Mouse (Mus musculus) heart, embryonic 10.5 days (tissue): ENCODE data around the gene Acod1. TPM values are rescaled to one million over a fixed set of nuclear protein-coding genes. Genes with fewer than 3 reads are reported as not detected.
A peak's percentile ranks its signal among the peaks of the same experiment; 100 is the strongest.

Source experiments
- DNase-seq: peaks from one replicate; pipeline ENCODE4 v3.0.0-alpha.2; 2017; ENCODE audit warnings: low spot score
- H3K27ac ChIP-seq: fragments of 300-500 bp; sonication (generic); 2 replicates; pipeline ENCODE4 v1.5.1; 2016; ENCODE audit warnings: mild to moderate bottlenecking
- H3K27me3 ChIP-seq: fragments of 300-500 bp; sonication (generic); 2 replicates; pipeline ENCODE4 v1.6.1; 2016; ENCODE audit warnings: mild to moderate bottlenecking; ENCODE audit not compliant: poor library complexity, insufficient read depth, severe bottlenecking
- H3K36me3 ChIP-seq: fragments of 300-500 bp; sonication (generic); 2 replicates; pipeline ENCODE4 v1.6.1; 2016; ENCODE audit warnings: mild to moderate bottlenecking, moderate library complexity
- H3K4me1 ChIP-seq: fragments of 300-500 bp; sonication (generic); 2 replicates; pipeline ENCODE4 v1.6.1; 2016; ENCODE audit warnings: mild to moderate bottlenecking
- H3K4me3 ChIP-seq: fragments of 300-500 bp; sonication (generic); 2 replicates; pipeline ENCODE4 v1.5.1; 2016; ENCODE audit warnings: mild to moderate bottlenecking, moderate library complexity
- H3K9me3 ChIP-seq: fragments of 300-500 bp; sonication (generic); 2 replicates; pipeline ENCODE4 v1.6.1; 2016; ENCODE audit warnings: mild to moderate bottlenecking, moderate library complexity
- WGBS: fragments of 180-500 bp; shearing (Covaris S2); methylation state at CpG from one replicate; pipeline ENCODE4 v1.1.7; 2016; 5-methylcytosine and 5-hydroxymethylcytosine counted together
- polyA plus RNA-seq: library from polyadenylated mRNA; unstranded; fragments of >200 nt; fragmentation: Nextera tagmentation; extraction: Ambion mirVana; gene quantifications from 2 replicates; pipeline ENCODE4 v1.2.1, GENCODE M21; 2016

Gene Acod1
- 0.08 TPM in 1 of 2 replicates, not detected in the other for polyA plus RNA-seq

GRCm38 (mm10) chr14:103046677-103047076 is at the start of gene Acod1:
Gene Acod1 (plus strand): TSS chr14:103046977.
- Histone ChIP-seq H3K27me3 (no peaks in the 10 kb centered on the region), H3K27ac (no peak within 1 kb of the TSS), H3K4me1 (no peaks in the 10 kb centered on the region), H3K9me3 (no peaks in the 10 kb centered on the region), H3K4me3 (no peak within 1 kb of the TSS), H3K36me3 (no peaks in the 10 kb centered on the region)
- DNase-seq = no peak
- WGBS = 66% methylated on average over 2 of the region's 2 CpGs

DNA sequence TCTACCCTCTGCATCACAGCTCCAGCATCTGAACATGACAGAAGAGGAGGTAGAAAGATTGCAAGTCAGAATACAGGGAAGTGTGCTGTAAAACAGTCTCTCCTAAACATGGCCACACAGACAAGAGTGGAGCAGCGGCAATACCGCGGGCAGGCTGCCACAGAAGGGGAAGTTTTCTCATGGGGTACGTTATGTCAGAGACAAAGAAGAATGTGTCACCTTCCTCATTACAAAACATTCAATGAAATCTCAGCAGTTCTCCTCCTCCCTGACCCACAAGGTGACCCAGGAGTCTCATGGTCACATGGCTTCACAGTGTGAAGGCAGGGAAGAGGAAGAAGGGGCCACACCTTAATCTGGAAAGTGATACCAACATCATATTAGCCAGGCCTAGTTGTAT is 39.0 kb upstream of the Acod1 start:
- no peak overlapping the region for H3K4me3 ChIP-seq
- WGBS = 86% methylated on average over 4 of the region's 4 CpGs
- no peak overlapping the region for H3K27ac ChIP-seq
- no peak for DNase-seq
- no peaks in the 10 kb centered on the region for H3K36me3 ChIP-seq
- H3K9me3 ChIP-seq = no peaks in the 10 kb centered on the region
- H3K27me3 ChIP-seq = no peaks in the 10 kb centered on the region
- no peaks in the 10 kb centered on the region for H3K4me1 ChIP-seq

DNA sequence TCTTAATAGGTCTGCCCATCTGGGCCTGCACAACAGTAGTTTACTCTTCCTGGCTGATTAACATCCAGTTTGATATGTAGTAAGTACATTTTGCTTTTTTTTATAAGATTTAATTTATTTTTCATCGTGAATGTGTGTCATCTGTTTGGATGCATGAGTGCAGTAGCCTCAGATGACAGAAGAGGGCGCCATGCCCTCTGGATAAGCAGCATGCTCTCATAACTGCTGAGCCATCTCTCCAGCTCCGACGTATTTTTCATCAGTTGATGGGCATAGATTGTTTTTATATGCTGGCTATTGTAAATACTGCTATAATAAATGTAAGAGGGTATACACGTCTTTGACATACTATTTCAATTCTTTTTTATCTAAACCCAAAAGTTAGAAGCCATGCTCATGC is 35.0 kb upstream of the Acod1 start:
- DNase-seq = no peak
- no peak overlapping the region for H3K27ac ChIP-seq

GRCm38 (mm10) chr14:103012563-103013150 is 34.1 kb upstream of the Acod1 start:
- Histone ChIP-seq H3K4me3 (no peak overlapping the region), H3K27me3 (no peaks in the 10 kb centered on the region), H3K9me3 (no peaks in the 10 kb centered on the region), H3K27ac (no peak overlapping the region), H3K36me3 (no peaks in the 10 kb centered on the region), H3K4me1 (no peaks in the 10 kb centered on the region)
- 19% methylated on average over 4 of the region's 4 CpGs for WGBS
- DNase-seq = no peak

More for the DNA sequence above, 35.0 kb upstream of the Acod1 start:
- H3K4me3 ChIP-seq = no peak overlapping the region
- H3K4me1 ChIP-seq = no peaks in the 10 kb centered on the region
- no peaks in the 10 kb centered on the region for H3K9me3 ChIP-seq
- H3K36me3 ChIP-seq = no peaks in the 10 kb centered on the region
- no peaks in the 10 kb centered on the region for H3K27me3 ChIP-seq
- WGBS = 31% methylated on average over 5 of the region's 5 CpGs

- Histone ChIP-seq H3K4me3 (no peak overlapping the region), H3K9me3 (no peaks in the 10 kb centered on the region), H3K36me3 (no peaks in the 10 kb centered on the region), H3K4me1 (no peaks in the 10 kb centered on the region), H3K27me3 (no peaks in the 10 kb centered on the region), H3K27ac (no peak overlapping the region)
- 52% methylated on average over 5 of the region's 5 CpGs for WGBS
- DNase-seq = no peak
Observed at GRCm38 (mm10) chr14:103017009-103017408, 29.8 kb upstream of the Acod1 start.

- no peak for DNase-seq
- WGBS = 57% methylated on average over 2 of the region's 2 CpGs
Observed at GRCm38 (mm10) chr14:103020046-103020445, 26.7 kb upstream of the Acod1 start.

GRCm38 (mm10) chr14:103029203-103029602 is 17.6 kb upstream of the Acod1 start:
- 67% methylated on average over 2 of the region's 2 CpGs for WGBS
- Histone ChIP-seq H3K4me3 (no peak overlapping the region), H3K36me3 (no peaks in the 10 kb centered on the region), H3K9me3 (no peaks in the 10 kb centered on the region), H3K27ac (no peak overlapping the region), H3K4me1 (no peaks in the 10 kb centered on the region), H3K27me3 (no peaks in the 10 kb centered on the region)
- DNase-seq = no peak

More at GRCm38 (mm10) chr14:103020046-103020445, 26.7 kb upstream of the Acod1 start:
- H3K9me3 ChIP-seq = no peaks in the 10 kb centered on the region
- H3K27ac ChIP-seq = no peak overlapping the region
- H3K4me3 ChIP-seq = no peak overlapping the region
- no peaks in the 10 kb centered on the region for H3K4me1 ChIP-seq
- H3K27me3 ChIP-seq = no peaks in the 10 kb centered on the region
- no peaks in the 10 kb centered on the region for H3K36me3 ChIP-seq

- no peak for DNase-seq
- WGBS = 74% methylated on average over 10 of the region's 10 CpGs
Observed at GRCm38 (mm10) chr14:103033271-103033823, 13.4 kb upstream of the Acod1 start.

DNA sequence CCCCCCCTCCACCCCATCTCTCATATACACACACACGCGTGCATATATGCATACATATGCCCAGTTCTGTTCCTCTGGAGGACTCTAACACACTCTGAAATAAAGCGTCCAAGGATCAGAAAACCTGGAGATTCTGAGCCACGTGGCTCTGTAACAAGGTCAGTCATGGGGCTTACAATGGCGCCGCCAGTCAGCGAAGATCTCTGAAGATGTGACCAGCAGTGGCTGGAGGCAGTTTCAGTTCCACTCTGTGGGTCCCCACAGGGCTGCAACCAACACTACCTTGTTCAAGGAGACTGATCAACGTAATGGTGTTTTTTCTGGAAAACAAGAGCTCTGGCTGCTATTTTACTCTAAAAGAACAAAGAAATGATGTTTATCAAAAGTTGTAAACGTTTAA is 12.7 kb upstream of the Acod1 start:
- WGBS = 86% methylated on average over 9 of the region's 9 CpGs
- Histone ChIP-seq H3K9me3 (no peaks in the 10 kb centered on the region), H3K4me3 (no peak overlapping the region), H3K27ac (no peak overlapping the region), H3K4me1 (no peaks in the 10 kb centered on the region), H3K36me3 (no peaks in the 10 kb centered on the region), H3K27me3 (no peaks in the 10 kb centered on the region)
- no peak for DNase-seq

More at GRCm38 (mm10) chr14:103033271-103033823, 13.4 kb upstream of the Acod1 start:
- Histone ChIP-seq H3K4me1 (no peaks in the 10 kb centered on the region), H3K9me3 (no peaks in the 10 kb centered on the region), H3K27ac (no peak overlapping the region), H3K36me3 (no peaks in the 10 kb centered on the region), H3K27me3 (no peaks in the 10 kb centered on the region), H3K4me3 (no peak overlapping the region)

GRCm38 (mm10) chr14:103037016-103037415 is 9.8 kb upstream of the Acod1 start:
- no peaks in the 10 kb centered on the region for H3K27me3 ChIP-seq
- DNase-seq = no peak
- H3K4me3 ChIP-seq = no peak overlapping the region
- no peak overlapping the region for H3K27ac ChIP-seq
- WGBS = 91% methylated on average over 3 of the region's 3 CpGs
- no peaks in the 10 kb centered on the region for H3K9me3 ChIP-seq
- H3K4me1 ChIP-seq = no peaks in the 10 kb centered on the region
- no peaks in the 10 kb centered on the region for H3K36me3 ChIP-seq

GRCm38 (mm10) chr14:103048292-103049086 is 1.7 kb downstream of the Acod1 start:
- H3K36me3 ChIP-seq = no peaks in the 10 kb centered on the region
- WGBS = 65% methylated on average over 11 of the region's 11 CpGs
- H3K27ac ChIP-seq = no peak overlapping the region
- H3K4me1 ChIP-seq = no peaks in the 10 kb centered on the region
- H3K27me3 ChIP-seq = no peaks in the 10 kb centered on the region
- no peak for DNase-seq
- no peaks in the 10 kb centered on the region for H3K9me3 ChIP-seq
- no peak overlapping the region for H3K4me3 ChIP-seq

DNA sequence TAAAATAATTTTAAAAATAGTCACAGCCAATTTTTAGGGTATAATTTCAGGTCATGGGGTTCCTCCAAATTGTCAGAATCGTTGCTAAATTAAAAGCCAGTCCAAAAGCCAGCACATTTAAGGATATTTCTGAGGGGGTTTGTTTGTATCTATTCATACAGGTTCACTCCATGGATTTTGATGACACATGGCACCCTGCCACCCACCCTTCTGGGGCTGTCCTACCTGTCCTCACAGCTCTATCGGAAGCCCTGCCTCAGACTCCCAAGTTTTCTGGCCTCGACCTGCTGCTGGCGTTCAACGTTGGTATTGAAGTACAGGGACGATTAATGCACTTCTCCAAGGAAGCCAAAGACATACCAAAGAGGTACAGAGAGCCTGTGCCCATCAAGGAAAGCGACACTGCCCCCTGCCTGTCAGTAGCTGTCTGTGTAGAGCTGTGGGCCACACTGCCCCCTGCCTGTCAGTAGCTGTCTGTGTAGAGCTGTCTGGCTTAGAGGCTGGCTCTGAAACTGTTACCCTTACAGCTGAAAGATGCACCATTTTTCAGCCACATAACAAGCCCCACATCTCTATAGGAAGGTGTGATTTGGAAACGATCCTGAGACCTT is 4.5 kb downstream of the Acod1 start:
- no peaks in the 10 kb centered on the region for H3K9me3 ChIP-seq
- WGBS = 33% methylated on average over 8 of the region's 8 CpGs
- no peak overlapping the region for H3K4me3 ChIP-seq
- H3K27ac ChIP-seq = no peak overlapping the region
- no peaks in the 10 kb centered on the region for H3K27me3 ChIP-seq
- H3K36me3 ChIP-seq = no peaks in the 10 kb centered on the region
- peak; percentile 76 for DNase-seq
- no peaks in the 10 kb centered on the region for H3K4me1 ChIP-seq

GRCm38 (mm10) chr14:103054731-103055130 is 8.0 kb downstream of the Acod1 start:
- Histone ChIP-seq H3K4me1 (no peaks in the 10 kb centered on the region), H3K4me3 (no peak overlapping the region), H3K27ac (no peak overlapping the region), H3K27me3 (no peaks in the 10 kb centered on the region), H3K9me3 (no peaks in the 10 kb centered on the region), H3K36me3 (no peaks in the 10 kb centered on the region)
- 82% methylated on average over 13 of the region's 13 CpGs for WGBS
- no peak for DNase-seq
